Mouse (Mus musculus) myocyte (in vitro differentiated cells): ENCODE results near the gene Slc2a5. TPM values are rescaled to one million over a fixed set of nuclear protein-coding genes. Genes with fewer than 3 reads are reported as not detected.

ENCODE experiments used
- H3K27me3 ChIP-seq: one replicate; pipeline ENCODE4 v1.6.1; 2011; ENCODE audit not compliant: control insufficient read depth, insufficient read depth, insufficient read length
- H3K36me3 ChIP-seq: one replicate; pipeline ENCODE4 v1.6.1; 2011; ENCODE audit not compliant: control insufficient read depth, insufficient read depth
- H3K4me2 ChIP-seq: one replicate; pipeline ENCODE4 v1.6.1; 2011; ENCODE audit warnings: low read depth, control low read depth
- H3K4me3 ChIP-seq: one replicate; pipeline ENCODE4 v1.5.1; 2011; ENCODE audit warnings: mild to moderate bottlenecking, control low read depth, moderate library complexity
- H3K79me2 ChIP-seq: one replicate; pipeline ENCODE4 v1.6.1; 2011; ENCODE audit not compliant: control insufficient read depth, insufficient read depth
- H3ac ChIP-seq: one replicate; pipeline ENCODE4 v1.6.1; 2011; ENCODE audit not compliant: control insufficient read depth, insufficient read length
- CEBPB ChIP-seq: IDR thresholded peaks from 2 replicates; pipeline ENCODE4 v1.6.1; 2011; ENCODE audit warnings: mild to moderate bottlenecking, moderate library complexity; ENCODE audit not compliant: poor library complexity, insufficient read depth, severe bottlenecking
- E2F4 ChIP-seq: IDR thresholded peaks from one replicate; pipeline ENCODE4 v1.6.1; 2011; ENCODE audit warnings: mild to moderate bottlenecking, control low read depth, moderate library complexity; ENCODE audit not compliant: insufficient read depth
- MAX ChIP-seq: IDR thresholded peaks from one replicate; pipeline ENCODE4 v1.6.1; 2011; ENCODE audit warnings: low read depth, mild to moderate bottlenecking, control low read depth
- MYOD1 ChIP-seq, 3 experiments: IDR thresholded peaks; one replicate each; pipeline ENCODE4 v1.6.1; 2011; ENCODE audit warnings: control low read depth in 2 of 3, low read depth in 2 of 3, mild to moderate bottlenecking in 2 of 3, moderate library complexity in 1 of 3; ENCODE audit not compliant: insufficient read length in 2 of 3, control insufficient read depth in 1 of 3
- MYOG ChIP-seq, 3 experiments: IDR thresholded peaks; one replicate each; pipeline ENCODE4 v1.6.1; 2011; ENCODE audit warnings: control low read depth in 2 of 3, low read depth in 2 of 3, mild to moderate bottlenecking in 2 of 3; ENCODE audit not compliant: insufficient read length in 2 of 3, control insufficient read depth in 1 of 3, insufficient read depth in 1 of 3
- POLR2A ChIP-seq: IDR thresholded peaks from one replicate; pipeline ENCODE4 v1.6.1; 2011; ENCODE audit warnings: low read depth, mild to moderate bottlenecking, control low read depth, moderate library complexity; ENCODE audit not compliant: insufficient read length
- POLR2AphosphoS2 ChIP-seq: IDR thresholded peaks from one replicate; pipeline ENCODE4 v1.6.1; 2011; ENCODE audit warnings: low read depth, control low read depth; ENCODE audit not compliant: insufficient read length
- REST ChIP-seq: IDR thresholded peaks from one replicate; pipeline ENCODE4 v1.6.1; 2011; ENCODE audit warnings: mild to moderate bottlenecking, control low read depth, moderate library complexity; ENCODE audit not compliant: insufficient read depth, insufficient read length
- SRF ChIP-seq: IDR thresholded peaks from one replicate; pipeline ENCODE4 v1.6.1; 2011; ENCODE audit warnings: low read depth; ENCODE audit not compliant: control insufficient read depth, insufficient read length
- TCF12 ChIP-seq: IDR thresholded peaks from one replicate; pipeline ENCODE4 v1.6.1; 2011; ENCODE audit warnings: mild to moderate bottlenecking, control low read depth; ENCODE audit not compliant: poor library complexity, insufficient read depth, severe bottlenecking
- TCF3 ChIP-seq: IDR thresholded peaks from one replicate; pipeline ENCODE4 v1.6.1; 2011; ENCODE audit warnings: low read depth, control low read depth; ENCODE audit not compliant: insufficient read length
- USF1 ChIP-seq: IDR thresholded peaks from one replicate; pipeline ENCODE4 v1.6.1; 2011; ENCODE audit warnings: low read depth, mild to moderate bottlenecking, control low read depth, moderate library complexity
- polyA plus RNA-seq: library from polyadenylated mRNA; unstranded; fragments of >200 nt; fragmentation: generic; extraction: Trizol; gene quantifications from one replicate; pipeline ENCODE4 v1.2.1, GENCODE M21; 2012; ENCODE audit warnings: missing spikeins

Gene Slc2a5
- polyA plus RNA-seq, 1 experiment, result 0.24 TPM

- peak overlapping the region; percentile 37 for H3ac ChIP-seq
- no peaks in the 10 kb centered on the region for H3K36me3 ChIP-seq
- no peaks in the 10 kb centered on the region for H3K27me3 ChIP-seq
- H3K4me3 ChIP-seq, result peak overlapping the region; percentile 26
- no peaks in the 10 kb centered on the region for H3K79me2 ChIP-seq
- peak overlapping the region; percentile 37 for H3K4me2 ChIP-seq
- TF ChIP-seq POLR2AphosphoS2, result no peak
- TF ChIP-seq POLR2A, result peak; percentile 39
- TF ChIP-seq MYOG (IDR thresholded peaks at IDR 0.05; ENCODE audit: control insufficient read depth in 1 of 3, insufficient read depth in 1 of 3, insufficient read length in 2 of 3, low read depth in 2 of 3), result no peak
- no peak for TF ChIP-seq CEBPB
Measured at GRCm38 (mm10) chr4:150086841-150087160, 32.3 kb upstream of the Slc2a5 start.

- peak within 1 kb of the TSS; percentile 26 for H3K4me3 ChIP-seq
- no peaks in the 10 kb centered on the region for H3K79me2 ChIP-seq
- H3K4me2 ChIP-seq, result peak within 1 kb of the TSS; percentile 85
- no peak for TF ChIP-seq TCF12
- no peak for TF ChIP-seq SRF
- no peak for TF ChIP-seq E2F4
- peak in 1 of 3 experiments; percentile 29 for TF ChIP-seq MYOD1 (IDR thresholded peaks at IDR 0.05; ENCODE audit: control insufficient read depth in 1 of 3, insufficient read length in 2 of 3, low read depth in 2 of 3)
- TF ChIP-seq POLR2AphosphoS2, result peak; percentile 22
- TF ChIP-seq USF1, result no peak
- peak in 1 of 3 experiments; percentile 7 for TF ChIP-seq MYOG (IDR thresholded peaks at IDR 0.05; ENCODE audit: control insufficient read depth in 1 of 3, insufficient read depth in 1 of 3, insufficient read length in 2 of 3, low read depth in 2 of 3)
- no peak for TF ChIP-seq MAX
- TF ChIP-seq POLR2A, result peak; percentile 51
- no peaks in the 10 kb centered on the region for H3K36me3 ChIP-seq
- H3K27me3 ChIP-seq, result no peaks in the 10 kb centered on the region
- H3ac ChIP-seq, result peak within 1 kb of the TSS; percentile 37
Measured at GRCm38 (mm10) chr4:150087161-150087889, 31.8 kb upstream of the Slc2a5 start, which contains the start of gene Gpr157. Gene Gpr157 (plus strand): TSS chr4:150087365.

- H3ac ChIP-seq, result peak overlapping the region; percentile 37
- peak overlapping the region; percentile 85 for H3K4me2 ChIP-seq
- no peaks in the 10 kb centered on the region for H3K79me2 ChIP-seq
- peak overlapping the region; percentile 26 for H3K4me3 ChIP-seq
- no peaks in the 10 kb centered on the region for H3K27me3 ChIP-seq
- TF ChIP-seq CEBPB (no peak), USF1 (no peak), REST (no peak), MYOG (IDR thresholded peaks at IDR 0.05; ENCODE audit: control insufficient read depth in 1 of 3, insufficient read depth in 1 of 3, insufficient read length in 2 of 3, low read depth in 2 of 3) (no peak), POLR2AphosphoS2 (no peak), POLR2A (no peak), TCF3 (no peak), E2F4 (no peak), TCF12 (no peak), MYOD1 (IDR thresholded peaks at IDR 0.05; ENCODE audit: control insufficient read depth in 1 of 3, insufficient read length in 2 of 3, low read depth in 2 of 3) (no peak), SRF (no peak), MAX (no peak)
- H3K36me3 ChIP-seq, result no peaks in the 10 kb centered on the region
Measured at GRCm38 (mm10) chr4:150087890-150088530, 31.1 kb upstream of the Slc2a5 start.

- no peaks in the 10 kb centered on the region for H3K27me3 ChIP-seq
- no peaks in the 10 kb centered on the region for H3K79me2 ChIP-seq
- H3K36me3 ChIP-seq, result no peaks in the 10 kb centered on the region
- TF ChIP-seq SRF (no peak), TCF12 (no peak), CEBPB (no peak), MYOG (IDR thresholded peaks at IDR 0.05; ENCODE audit: control insufficient read depth in 1 of 3, insufficient read depth in 1 of 3, insufficient read length in 2 of 3, low read depth in 2 of 3) (no peak), POLR2AphosphoS2 (no peak), TCF3 (no peak), POLR2A (no peak), REST (no peak), MAX (no peak), USF1 (no peak), MYOD1 (IDR thresholded peaks at IDR 0.05; ENCODE audit: control insufficient read depth in 1 of 3, insufficient read length in 2 of 3, low read depth in 2 of 3) (no peak), E2F4 (no peak)
- no peak overlapping the region for H3ac ChIP-seq
- no peak overlapping the region for H3K4me3 ChIP-seq
- H3K4me2 ChIP-seq, result peak overlapping the region; percentile 41
Measured at GRCm38 (mm10) chr4:150089121-150089520, 30.0 kb upstream of the Slc2a5 start.
